Mouse (Mus musculus): ENCODE data around the gene Gm10647. TPM values are rescaled to one million over a fixed set of nuclear protein-coding genes. Genes with fewer than 3 reads are reported as not detected.
"Not testable (repeated sequence)": the region's sequence is repeated elsewhere in the genome, so short reads cannot be mapped to it uniquely, and the experiment has no call there.

Gene Gm10647
- polyA plus RNA-seq (2017; shearing (Covaris generic)), result not detected

DNA sequence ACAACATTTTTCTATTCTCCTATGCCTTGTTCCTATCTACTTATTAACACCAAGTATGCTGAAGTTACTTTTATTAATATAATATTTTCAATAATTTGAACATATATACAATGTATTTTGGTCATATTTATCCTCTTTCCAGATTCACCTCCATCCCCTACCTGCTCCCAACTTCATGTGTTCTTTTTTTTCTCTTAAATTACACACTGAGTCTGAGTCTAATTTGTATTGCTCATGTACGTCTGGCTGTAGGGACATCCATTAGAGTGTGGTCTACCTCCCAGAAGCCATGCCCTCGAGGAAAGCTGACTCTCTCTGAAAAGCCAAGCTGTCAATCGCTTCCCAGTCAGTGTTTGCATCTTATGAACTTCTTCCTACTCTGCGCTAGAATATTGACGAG lies at the start of gene Gm10647:
Gene Gm10647 (plus strand): TSS at position 301 of the 400 bp plus-strand sequence.
- no peak for ATAC-seq

DNA sequence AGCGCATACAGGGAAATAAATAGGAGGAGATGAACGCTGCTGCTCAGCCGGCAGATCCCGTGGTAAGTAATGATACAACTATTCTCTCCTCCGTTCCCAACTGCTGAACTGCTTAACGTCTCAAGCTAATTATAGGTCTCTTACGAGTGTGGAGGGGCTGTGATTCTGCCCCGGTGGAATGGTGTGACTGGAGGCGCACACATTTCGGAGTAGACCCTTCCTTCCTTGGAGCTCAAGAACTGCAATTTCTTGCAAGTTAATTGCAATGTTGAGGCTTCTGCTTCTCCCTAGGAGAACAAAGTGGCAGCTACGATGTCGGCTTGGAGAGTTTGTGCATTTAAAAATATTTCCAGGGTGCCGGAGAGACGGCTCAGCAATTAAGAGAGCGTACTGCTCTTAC lies 48.4 kb upstream of the Gm10647 start:
- ATAC-seq, result no peak

DNA sequence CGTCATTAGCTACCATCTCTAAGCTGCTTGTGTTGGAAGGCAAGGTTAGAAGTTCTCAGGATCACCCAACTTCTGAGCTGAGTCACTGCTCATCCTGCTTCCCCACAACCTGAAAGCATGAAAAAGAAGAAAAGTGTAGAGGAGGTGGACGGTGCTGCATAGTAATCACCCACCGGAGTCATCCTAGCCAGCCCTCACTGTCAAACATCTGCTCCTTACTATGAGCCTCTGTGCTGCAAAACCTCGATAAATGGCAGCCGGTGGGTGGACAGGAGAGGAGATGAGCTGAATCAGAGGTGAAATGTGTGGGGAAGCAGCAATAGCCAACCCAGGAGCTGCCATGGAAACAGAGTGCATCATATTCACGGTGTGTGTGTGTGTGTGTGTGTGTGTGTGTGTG lies 44.0 kb upstream of the Gm10647 start:
- ATAC-seq, result no peak

DNA sequence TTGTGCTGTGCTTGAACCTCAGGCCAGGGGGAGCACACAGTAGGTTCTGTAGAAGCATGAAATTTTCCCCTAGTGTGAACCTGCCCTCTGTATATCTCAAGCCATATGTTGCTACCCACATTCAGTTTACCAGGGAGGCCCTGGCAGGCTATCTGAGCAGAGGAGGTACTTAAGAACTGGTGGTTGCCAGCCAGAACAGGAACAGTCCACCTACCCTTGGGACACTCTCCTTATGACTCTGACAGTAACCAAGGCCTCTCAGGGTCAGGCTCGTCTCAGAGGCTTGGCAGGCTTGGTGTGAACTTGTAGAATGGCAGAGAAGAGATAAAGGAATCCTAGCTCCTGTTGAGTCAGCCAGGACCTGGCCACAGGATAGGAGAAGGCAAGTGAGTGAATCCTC lies 35.8 kb upstream of the Gm10647 start:
- no peak for ATAC-seq

DNA sequence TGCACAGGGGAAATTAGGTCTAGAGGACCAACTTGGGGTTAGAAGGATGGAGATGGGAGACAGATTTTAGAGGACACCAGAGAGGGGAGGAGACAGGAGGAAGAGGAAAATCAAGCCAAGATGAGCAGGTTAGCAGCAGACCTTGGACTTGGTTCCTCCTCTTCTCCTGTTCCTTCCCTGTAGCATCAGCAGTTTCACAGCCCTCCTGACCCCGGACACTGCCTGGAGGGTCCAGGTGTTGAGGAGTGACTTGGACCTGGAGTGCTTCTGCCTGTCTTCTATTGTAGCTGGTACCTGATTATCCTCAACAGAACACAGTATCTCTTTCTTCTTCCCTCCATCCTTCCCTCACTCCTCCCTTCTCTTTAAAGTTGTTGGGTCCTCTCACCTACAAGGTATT lies 28.1 kb upstream of the Gm10647 start:
- no peak for ATAC-seq

DNA sequence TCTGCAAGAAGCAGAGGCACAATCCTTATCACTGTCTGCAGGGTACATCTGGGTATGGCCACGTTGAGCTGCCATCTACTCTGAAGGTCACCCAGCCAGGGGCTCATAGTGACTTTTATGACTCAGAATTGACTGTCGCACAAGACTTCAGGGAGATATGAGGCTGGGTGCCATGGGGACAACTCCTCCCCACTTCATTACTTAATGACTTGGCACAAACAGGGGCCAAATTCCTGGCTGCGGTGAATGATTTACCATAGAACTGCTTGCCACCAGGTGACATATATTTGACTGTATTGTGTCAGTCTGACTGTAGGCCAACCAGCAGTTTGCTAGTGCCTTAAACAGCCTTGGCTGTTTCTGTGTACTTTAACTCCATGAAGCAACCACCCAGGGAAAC lies 27.6 kb upstream of the Gm10647 start:
- no peak for ATAC-seq

DNA sequence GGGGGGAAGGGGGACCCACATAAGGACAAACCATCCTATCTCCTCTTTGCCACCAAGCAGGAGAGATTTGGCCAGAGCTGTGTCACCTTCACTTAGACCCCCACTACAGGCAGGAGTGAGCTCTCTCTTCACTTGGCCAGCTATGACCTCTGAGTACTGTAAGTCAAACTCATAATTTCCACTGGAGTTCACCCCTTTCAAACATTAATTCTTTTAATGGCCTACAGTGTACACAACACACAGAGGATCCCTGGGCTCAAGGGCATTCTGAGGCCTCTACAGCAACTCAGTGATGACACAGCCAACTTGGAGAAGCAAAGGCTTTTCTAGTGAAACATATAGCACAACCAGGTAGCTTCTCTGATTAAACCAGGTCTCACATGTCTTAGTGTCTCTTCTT lies 26.1 kb upstream of the Gm10647 start:
- no peak for ATAC-seq

DNA sequence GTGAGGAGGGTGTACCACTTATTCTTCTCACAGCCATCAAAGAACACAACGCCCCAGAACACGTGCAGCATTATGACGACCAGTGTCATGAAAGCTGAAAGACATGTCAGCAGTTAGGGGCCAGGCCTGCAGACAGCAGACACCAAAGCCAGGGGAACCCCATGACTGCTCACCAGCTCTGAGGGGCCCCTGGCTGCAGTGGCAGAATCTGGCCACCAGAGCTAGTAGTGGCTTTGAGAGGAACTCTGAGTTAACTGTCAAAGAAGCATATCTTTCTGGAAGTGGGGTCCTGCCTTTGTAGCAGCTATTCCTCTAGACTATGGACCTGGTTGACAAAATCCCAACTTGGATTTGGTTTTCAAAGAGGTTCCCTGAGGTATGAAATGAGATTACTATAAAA lies 12.3 kb upstream of the Gm10647 start:
- not testable (repeated sequence) for ATAC-seq

DNA sequence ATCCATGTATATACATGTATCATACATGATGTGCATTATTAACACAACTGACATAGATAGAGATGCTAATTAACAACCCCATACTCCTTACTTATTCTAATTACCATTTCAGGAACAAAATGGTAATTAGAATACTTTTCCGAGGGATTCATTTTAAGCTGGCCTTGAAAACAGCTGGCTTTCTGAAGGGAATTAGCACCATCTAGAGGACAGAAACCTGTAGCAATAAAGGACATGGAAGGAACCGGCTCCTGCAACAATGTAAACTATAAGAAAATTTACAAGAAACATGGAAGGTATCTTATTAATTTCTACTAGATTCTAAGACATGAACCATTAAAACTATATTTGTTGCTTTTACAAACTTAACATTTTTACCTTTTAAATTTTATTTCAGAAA lies 9.0 kb upstream of the Gm10647 start:
- ATAC-seq, result no peak

DNA sequence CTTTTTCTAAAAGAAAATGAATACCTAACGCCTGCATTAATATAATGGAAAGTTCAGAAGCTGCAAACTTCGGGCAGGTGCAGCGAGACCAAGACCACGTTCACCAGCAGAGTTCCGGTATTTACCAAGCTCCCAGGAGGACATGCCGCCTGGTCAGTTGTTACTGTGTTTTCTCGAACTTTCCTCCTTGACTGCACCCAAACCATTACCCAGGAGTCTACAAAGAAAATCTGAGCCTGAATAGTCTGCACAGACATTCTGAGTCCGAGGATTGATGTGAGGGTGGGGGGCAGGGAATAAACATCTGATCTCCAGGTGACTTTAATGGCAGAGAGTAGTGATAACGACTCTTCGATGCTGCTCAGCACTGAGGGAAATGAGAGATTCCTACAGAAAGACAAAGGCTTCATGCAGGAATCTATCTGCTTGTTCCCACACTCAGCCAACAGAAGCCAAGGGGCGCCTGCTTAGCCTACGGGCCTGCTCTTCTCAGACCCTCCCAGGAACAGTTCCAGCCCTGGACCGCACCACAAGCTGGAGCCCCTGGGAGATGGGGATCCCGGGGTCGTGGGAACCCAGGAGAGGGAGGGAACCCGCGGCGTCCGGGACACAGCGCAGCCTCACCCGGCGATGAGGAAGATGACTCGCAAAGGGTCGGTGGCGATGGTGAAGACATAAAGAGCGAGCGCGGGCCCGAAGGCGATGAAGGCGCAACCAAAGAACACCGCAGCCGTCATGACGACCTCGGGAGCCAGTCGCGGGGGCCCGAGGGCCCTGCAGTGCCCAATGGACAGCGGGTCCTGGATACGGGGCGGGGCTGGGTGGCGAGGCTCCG lies 2.0 kb upstream of the Gm10647 start:
- ATAC-seq, result no peak

DNA sequence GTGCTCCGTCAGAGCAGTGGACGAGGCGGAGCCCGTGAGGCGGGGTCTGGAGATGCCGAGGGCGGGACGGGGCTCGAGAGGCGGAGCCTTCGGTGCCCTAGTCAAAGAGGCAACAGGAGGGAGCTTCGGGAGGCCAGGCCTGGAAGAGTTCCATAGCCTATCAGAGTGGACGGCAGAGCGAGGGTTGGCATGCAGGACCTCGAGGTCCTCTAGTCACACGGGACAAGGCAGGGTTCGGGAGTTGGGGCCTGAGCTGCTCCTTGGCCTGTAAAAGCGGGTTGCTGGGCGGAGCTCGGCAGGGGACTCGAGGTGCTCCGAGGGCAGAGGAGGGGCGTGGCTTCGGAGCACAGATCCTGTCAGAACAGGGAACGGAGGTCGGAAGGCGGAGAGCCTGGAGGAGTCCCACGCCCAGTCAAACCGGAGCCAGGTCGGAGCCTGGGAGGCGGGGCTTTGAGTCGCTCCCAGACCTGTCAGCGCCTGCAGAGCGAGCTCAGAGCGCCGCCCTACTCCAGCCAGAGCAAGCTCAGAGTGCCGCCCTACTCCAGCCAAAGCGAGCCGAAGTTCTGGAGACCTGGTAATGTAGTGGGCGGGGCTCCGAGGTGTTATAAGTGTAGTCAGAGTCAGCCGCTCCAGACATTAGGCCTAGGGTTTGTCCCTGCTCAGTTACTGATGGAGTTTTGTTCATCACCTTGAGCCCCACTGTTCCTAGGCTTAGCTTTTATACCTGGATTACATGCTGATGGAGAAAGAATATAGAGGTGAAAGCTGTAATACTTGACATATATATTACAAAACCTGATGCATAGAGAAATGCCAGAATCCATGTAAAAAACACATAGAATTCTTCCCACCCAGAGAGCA lies 1.1 kb upstream of the Gm10647 start, which contains the start of gene Aph1b:
Gene Aph1b (minus strand): TSS at position 27 of the 861 bp plus-strand sequence.
- ATAC-seq, result peak; percentile 93

DNA sequence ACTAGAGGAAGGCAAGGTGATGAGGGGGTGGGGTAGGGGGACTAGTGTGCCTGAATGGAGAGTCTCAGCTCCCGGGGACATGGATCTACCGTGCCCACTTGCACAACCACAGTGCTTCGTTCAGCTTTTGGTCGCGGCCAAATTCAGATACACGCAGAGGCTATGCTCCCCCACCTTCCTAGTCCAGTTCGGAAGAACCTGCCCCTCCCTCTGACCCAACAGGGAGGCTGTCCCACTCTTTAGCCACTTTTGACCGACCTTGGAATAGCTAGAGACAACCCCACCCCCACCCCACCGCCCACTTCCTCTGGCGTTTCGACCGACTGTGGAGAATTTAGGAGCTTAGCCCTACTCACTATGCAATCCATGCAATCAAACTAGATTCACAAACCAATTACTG lies 5.1 kb downstream of the Gm10647 start:
- no peak for ATAC-seq

DNA sequence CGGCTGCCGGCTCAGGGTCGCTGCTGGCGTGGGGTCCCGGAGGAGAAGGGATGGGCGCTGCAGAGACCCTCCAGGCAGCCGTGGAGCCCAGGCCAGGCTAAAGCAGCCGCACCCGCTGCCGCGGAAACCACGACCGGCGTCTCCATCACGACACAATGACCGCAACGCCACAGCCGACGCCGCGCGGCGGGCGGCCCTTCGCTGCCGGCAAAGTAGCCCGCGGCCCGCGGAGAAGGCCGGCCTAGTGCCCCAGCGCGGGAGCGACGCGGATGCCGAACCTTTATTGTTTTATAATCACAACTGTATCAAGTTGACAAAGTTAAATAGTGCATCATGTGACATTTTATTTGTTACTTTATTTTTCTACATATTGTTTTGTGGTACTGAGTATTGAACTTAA lies 9.1 kb downstream of the Gm10647 start:
- ATAC-seq, result not testable (repeated sequence)

DNA sequence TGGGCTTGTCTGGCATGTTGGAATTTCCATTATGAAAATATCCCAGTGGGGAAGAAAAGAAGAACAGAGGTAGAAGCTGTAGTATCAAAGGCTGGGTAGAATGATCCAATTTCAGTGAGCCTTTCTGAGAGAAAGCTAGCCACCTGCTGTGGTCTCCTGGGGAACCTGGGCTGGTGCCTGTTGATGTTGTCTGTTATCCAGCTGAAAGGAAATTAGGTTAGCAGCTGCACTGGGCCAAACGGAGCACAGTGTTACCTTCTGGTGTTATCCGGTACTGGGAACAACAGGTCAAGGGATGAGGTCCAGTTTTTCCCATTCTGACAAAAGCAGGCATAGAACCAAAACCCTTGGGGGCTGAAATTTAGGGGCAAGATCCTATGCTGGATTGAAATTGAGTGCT lies 16.6 kb downstream of the Gm10647 start:
- ATAC-seq, result no peak

DNA sequence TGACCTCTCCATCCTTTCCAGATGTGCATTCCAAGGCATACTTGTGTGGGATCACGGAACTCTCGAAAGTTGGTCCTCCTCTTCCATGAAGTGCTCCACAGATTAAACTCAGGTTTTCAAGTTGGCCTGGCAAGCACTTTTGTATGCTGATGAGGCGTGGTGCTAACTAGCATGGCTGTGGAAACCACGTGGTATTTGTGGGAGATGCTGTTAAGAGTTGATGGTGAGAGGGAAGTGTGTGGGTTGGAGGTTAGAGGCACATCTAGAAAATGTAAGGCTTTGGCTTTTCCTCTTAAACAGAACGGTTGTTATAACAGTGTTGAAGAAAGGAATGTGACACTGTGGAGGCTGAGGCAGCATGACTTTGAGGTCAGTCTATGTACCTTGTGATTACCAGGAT lies 24.2 kb downstream of the Gm10647 start:
- peak; percentile 94 for ATAC-seq

DNA sequence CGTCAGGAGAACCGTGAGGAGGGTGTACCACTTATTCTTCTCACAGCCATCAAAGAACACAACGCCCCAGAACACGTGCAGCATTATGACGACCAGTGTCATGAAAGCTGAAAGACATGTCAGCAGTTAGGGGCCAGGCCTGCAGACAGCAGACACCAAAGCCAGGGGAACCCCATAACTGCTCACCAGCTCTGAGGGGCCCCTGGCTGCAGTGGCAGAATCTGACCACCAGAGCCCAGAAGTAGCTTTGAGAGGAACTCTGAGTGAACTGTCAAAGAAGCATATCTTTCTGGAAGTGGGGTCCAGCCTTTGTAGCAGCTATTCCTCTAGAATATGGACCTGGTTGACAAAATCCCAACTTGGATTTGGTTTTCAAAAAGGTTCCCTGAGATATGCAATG lies 25.4 kb downstream of the Gm10647 start:
- ATAC-seq, result not testable (repeated sequence)

DNA sequence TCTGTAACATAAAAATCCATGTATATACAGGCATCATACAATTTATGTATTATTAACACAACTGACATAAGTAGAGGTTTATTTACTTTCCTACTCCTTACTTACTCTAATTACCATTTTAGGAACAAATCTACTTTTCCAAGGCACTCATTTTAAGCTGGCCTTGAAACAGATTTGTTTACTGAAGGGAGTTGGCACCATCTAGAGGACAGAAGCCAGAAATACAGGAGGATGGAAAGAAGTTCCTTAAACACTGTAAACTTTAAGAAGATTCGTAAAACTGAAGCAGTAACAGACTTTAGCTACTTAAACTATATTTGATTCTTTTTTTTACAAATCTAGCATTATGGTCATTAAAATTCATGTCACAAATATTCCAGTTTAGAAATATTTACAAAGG lies 29.2 kb downstream of the Gm10647 start:
- ATAC-seq, result peak; percentile 50

DNA sequence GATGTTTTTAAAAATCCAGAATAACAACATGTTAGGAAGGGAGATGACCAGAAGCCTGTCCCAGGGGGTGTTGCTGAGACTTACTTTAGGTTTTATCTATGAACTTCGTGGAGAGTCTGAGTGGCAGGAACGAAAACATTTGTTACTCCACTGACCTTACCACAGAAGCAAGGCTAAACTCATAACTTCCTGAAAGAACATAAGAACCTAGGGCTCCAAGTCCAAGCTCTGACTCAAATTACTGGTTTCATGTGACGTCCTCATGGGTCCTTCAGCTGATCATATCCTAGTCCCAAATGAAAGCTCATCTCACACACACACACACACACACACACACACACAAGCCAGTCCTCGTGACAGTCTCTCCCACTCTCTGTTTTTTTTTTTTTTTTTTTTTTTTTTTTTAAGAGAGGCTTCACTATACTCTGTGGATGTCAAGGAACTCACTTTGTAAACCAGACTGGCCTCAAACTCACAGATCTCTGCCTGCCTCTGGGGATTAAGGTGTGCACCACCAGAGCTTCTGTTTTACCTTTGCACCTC lies 35.6 kb downstream of the Gm10647 start:
- no peak for ATAC-seq

DNA sequence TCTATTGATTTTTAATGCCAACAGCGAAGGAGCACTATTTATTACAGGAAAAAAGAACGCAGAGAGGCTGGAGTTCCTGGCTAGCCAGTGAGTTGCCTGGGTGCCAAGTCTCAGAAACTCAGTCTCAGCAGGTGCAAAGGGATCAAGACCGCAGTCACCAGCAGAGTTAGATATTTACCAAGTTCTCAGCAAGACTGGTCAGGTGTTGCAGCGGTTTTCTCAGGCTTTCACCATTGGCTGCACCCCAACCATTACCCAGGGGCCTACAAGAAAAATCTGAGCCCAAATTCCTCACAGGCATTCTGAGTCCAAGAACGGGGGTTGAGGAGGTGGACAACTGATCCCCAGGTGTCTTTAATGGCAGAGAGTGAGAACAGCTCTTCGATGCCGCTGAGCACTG lies 37.0 kb downstream of the Gm10647 start:
- no peak for ATAC-seq

DNA sequence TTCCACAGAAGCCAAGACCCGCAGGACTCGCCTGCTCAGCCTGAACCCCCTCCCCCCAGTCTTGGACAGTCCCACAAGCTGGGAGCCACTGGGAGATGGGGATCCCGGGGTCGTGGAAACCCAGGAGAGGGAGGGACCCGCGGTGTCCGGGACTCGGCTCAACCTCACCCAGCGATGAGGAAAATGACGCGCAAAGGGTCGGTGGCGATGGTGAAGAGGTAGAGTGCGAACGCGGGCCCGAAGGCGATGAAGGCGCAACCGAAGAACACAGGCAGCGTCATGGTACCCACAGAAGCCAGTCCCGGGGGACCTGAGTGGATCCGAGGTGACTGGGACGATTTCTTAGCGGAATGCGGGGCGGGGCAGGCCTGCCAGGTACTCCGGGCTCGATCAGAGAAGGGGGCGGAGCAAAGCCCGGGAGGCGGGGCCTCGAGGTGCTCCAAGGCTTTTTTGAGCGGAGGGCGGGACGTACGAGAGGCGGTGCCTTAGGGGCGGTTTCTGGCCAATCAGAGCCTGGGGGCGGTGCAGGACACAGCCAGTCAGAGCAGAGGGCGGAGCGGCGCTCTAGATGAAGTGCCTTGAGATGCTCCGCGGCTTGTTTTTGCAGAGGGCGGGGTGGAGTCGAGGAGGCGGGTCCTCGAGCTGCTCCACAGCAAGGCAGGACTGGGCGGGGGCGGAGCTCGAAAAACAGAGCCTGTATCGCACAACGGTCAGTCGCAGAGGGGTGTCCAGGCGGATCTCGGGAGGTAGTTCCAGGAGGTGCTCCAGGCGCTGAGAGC lies 37.7 kb downstream of the Gm10647 start, which contains the start of gene Aph1c:
Gene Aph1c (minus strand): TSS at position 409 of the 779 bp plus-strand sequence.
- peak; percentile 99 for ATAC-seq

DNA sequence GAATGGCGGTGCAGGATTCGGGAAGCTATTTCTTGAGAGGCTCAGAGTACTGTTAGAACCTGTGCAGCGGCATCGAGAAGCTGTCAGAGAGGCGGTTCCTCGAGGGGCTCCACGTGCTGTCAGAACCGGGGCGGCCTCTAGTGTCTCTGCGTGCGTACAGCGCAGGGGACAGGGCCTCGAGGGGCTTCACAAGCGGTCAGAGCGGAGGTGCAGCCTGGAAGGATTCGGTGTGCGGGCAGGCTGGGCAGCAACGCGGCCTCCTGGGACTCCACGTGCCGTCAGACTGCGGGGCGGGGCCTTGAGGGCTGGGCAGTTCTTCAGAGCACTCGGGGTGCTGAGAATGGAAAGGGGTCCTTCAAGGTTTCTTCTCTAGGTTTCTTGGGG lies 38.2 kb downstream of the Gm10647 start:
- ATAC-seq, result peak; percentile 28

DNA sequence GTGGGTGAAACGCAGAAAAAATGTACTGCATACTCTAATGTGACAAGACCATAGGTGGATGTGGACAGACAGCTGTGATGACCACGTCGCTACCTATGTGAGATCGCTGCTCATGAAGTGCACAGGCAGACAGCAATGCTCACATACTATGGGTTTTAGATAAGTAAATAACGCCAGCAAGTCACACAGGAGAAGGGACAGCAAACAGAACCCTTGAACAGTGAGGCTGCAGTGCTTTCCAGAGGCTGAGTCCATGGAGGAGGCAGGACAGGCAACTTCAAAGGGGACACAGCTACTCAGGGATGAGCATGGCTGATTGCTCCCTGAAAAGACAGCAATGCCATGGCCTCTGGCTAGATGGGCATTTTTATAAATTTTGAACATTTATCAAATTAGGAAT lies 50.0 kb downstream of the Gm10647 start:
- ATAC-seq, result no peak
